Mouse (Mus musculus): ENCODE data around the gene Ttc6. TPM values are rescaled to one million over a fixed set of nuclear protein-coding genes. Genes with fewer than 3 reads are reported as not detected.

Ttc6 gene
- polyA plus RNA-seq (2012; rRNA removed) = 0.22 TPM in 2 replicates

GRCm38 (mm10) chr12:57563909-57564308 is at the start of gene Ttc6:
Ttc6 (plus strand) TSS chr12:57564113.

GRCm38 (mm10) chr12:57546415-57547201 is 17.3 kb upstream of the Ttc6 start, which contains the start of gene Foxa1:
Foxa1 (minus strand) TSS chr12:57546916.

Other genes starting within 250 kb of the Ttc6 start
- gene Foxa1, start 17.2 kb upstream of the Ttc6 start, polyA plus RNA-seq (2012; rRNA removed) = 2.3 and 2.6 TPM in 2 replicates